Mouse (Mus musculus) telencephalon, adult 2 months (tissue): ENCODE results near the gene Cir1.

ENCODE experiments used
- DNase-seq: peaks from one replicate; pipeline ENCODE4 v3.0.0-alpha.2; 2011; ENCODE audit warnings: low read depth, low spot score

Gene Cir1

GRCm38 (mm10) chr2:73301979-73302378, 10.5 kb downstream of the Cir1 start:
- no peak for DNase-seq

GRCm38 (mm10) chr2:73298841-73299240, 13.7 kb downstream of the Cir1 start:
- DNase-seq = no peak

- DNase-seq = no peak
Observed at GRCm38 (mm10) chr2:73298154-73298553, 14.3 kb downstream of the Cir1 start.

- DNase-seq = no peak
Observed at GRCm38 (mm10) chr2:73295023-73295422, 17.5 kb downstream of the Cir1 start.

- DNase-seq = no peak
Observed at GRCm38 (mm10) chr2:73291130-73291529, 21.4 kb downstream of the Cir1 start.

- no peak for DNase-seq
Observed at GRCm38 (mm10) chr2:73285630-73286029, 26.9 kb downstream of the Cir1 start.

GRCm38 (mm10) chr2:73281707-73282106, 30.8 kb downstream of the Cir1 start:
- DNase-seq = no peak

- no peak for DNase-seq
Observed at GRCm38 (mm10) chr2:73281048-73281661, 31.3 kb downstream of the Cir1 start.

- no peak for DNase-seq
Observed at GRCm38 (mm10) chr2:73280356-73281047, 32.0 kb downstream of the Cir1 start.

- DNase-seq = no peak
Observed at GRCm38 (mm10) chr2:73279271-73280038, 33.0 kb downstream of the Cir1 start.

- DNase-seq = no peak
Observed at GRCm38 (mm10) chr2:73278869-73279268, 33.6 kb downstream of the Cir1 start.

- peak; percentile 88 for DNase-seq
Observed at GRCm38 (mm10) chr2:73278131-73278854, 34.2 kb downstream of the Cir1 start.

GRCm38 (mm10) chr2:73277709-73278075, 34.8 kb downstream of the Cir1 start:
- DNase-seq = no peak

- no peak for DNase-seq
Observed at GRCm38 (mm10) chr2:73277021-73277708, 35.3 kb downstream of the Cir1 start.

GRCm38 (mm10) chr2:73276141-73276571, 36.3 kb downstream of the Cir1 start:
- DNase-seq = no peak

- DNase-seq = no peak
Observed at GRCm38 (mm10) chr2:73275261-73276040, 37.0 kb downstream of the Cir1 start.

- no peak for DNase-seq
Observed at GRCm38 (mm10) chr2:73274119-73274920, 38.2 kb downstream of the Cir1 start.

GRCm38 (mm10) chr2:73273249-73274118, 39.0 kb downstream of the Cir1 start:
- no peak for DNase-seq
